Mouse (Mus musculus) erythroblast, embryonic 14.5 days (primary cell): ENCODE measurements around the gene Trmt61a.

ENCODE experiments used
- GATA1 ChIP-seq: IDR thresholded peaks from 2 replicates; pipeline ENCODE4 v1.6.1; 2012; ENCODE audit warnings: low read length, inconsistent platforms, mixed read lengths
- TAL1 ChIP-seq: IDR thresholded peaks from 3 replicates; pipeline ENCODE4 v1.6.1; 2012; ENCODE audit warnings: low read length, inconsistent platforms, mixed read lengths

- TF ChIP-seq TAL1 (no peak), GATA1 (no peak)
These were observed 27.5 kb downstream of the Trmt61a start for GRCm38 (mm10) chr12:111705186-111705973.
